Mouse (Mus musculus) stomach, postnatal 0 days (tissue): ENCODE data around the gene Palm. TPM values are rescaled to one million over a fixed set of nuclear protein-coding genes. Genes with fewer than 3 reads are reported as not detected.

Experiments
- ATAC-seq: fragments of 200-750 bp; cut with Nextera tagmentation; 2 replicates; pipeline ENCODE4 v1.8.0; 2017; ENCODE audit not compliant: low FRiP score, low TSS enrichment
- DNase-seq: peaks from one replicate; pipeline ENCODE4 v3.0.0-alpha.2; 2016; ENCODE audit warnings: low spot score
- H3K27ac ChIP-seq: fragments of 300-500 bp; sonication (generic); replicated peaks from 2 replicates; pipeline ENCODE4 v1.5.1; 2014; ENCODE audit warnings: mild to moderate bottlenecking, control low read depth
- H3K27me3 ChIP-seq: fragments of 300-500 bp; sonication (generic); 2 replicates; pipeline ENCODE4 v1.6.1; 2014; ENCODE audit warnings: low read length; ENCODE audit not compliant: control insufficient read depth, insufficient read depth
- H3K36me3 ChIP-seq: fragments of 300-500 bp; sonication (generic); 2 replicates; pipeline ENCODE4 v1.6.1; 2014; ENCODE audit warnings: low read length, mixed read lengths; ENCODE audit not compliant: control insufficient read depth, insufficient read depth
- H3K4me1 ChIP-seq: fragments of 300-500 bp; sonication (generic); replicated peaks from 2 replicates; pipeline ENCODE4 v1.6.1; 2014; ENCODE audit warnings: antibody characterized with exemption; ENCODE audit not compliant: control insufficient read depth, insufficient read depth
- H3K4me2 ChIP-seq: fragments of 300-500 bp; sonication (generic); replicated peaks from 2 replicates; pipeline ENCODE4 v1.6.1; 2014; ENCODE audit warnings: low read depth, mild to moderate bottlenecking, control low read depth, moderate library complexity
- H3K4me3 ChIP-seq: fragments of 300-500 bp; sonication (generic); 2 replicates; pipeline ENCODE4 v1.5.1; 2014; ENCODE audit warnings: low read depth, low read length, control low read depth
- H3K9ac ChIP-seq: fragments of 300-500 bp; sonication (generic); 2 replicates; pipeline ENCODE4 v1.6.1; 2014; ENCODE audit warnings: mild to moderate bottlenecking, low read length, control low read depth, mixed read lengths
- H3K9me3 ChIP-seq: fragments of 300-500 bp; sonication (generic); 2 replicates; pipeline ENCODE4 v1.6.1; 2016; ENCODE audit warnings: low read length; ENCODE audit not compliant: control insufficient read depth
- CTCF ChIP-seq: IDR thresholded peaks from 2 replicates; pipeline ENCODE4 v1.5.1; 2016; ENCODE audit warnings: antibody characterized with exemption, low read depth, mild to moderate bottlenecking, moderate library complexity
- EP300 ChIP-seq: optimal IDR thresholded peaks from 2 replicates; pipeline ENCODE3; 2016; ENCODE audit warnings: antibody characterized with exemption
- WGBS: fragments of 180-500 bp; shearing (Covaris S2); extraction: QIAGEN DNeasy Blood & Tissue Kit; methylation state at CpG from one replicate; pipeline ENCODE4 v1.1.7; 2014; 5-methylcytosine and 5-hydroxymethylcytosine counted together
- polyA plus RNA-seq: library from polyadenylated mRNA; unstranded; fragments of >200 nt; fragmentation: Nextera tagmentation; extraction: Ambion mirVana; gene quantifications from 2 replicates; pipeline ENCODE4 v1.2.1, GENCODE M21; 2015

Palm gene
- polyA plus RNA-seq, 1 experiment from 2014 or later, result 27.8 TPM

DNA sequence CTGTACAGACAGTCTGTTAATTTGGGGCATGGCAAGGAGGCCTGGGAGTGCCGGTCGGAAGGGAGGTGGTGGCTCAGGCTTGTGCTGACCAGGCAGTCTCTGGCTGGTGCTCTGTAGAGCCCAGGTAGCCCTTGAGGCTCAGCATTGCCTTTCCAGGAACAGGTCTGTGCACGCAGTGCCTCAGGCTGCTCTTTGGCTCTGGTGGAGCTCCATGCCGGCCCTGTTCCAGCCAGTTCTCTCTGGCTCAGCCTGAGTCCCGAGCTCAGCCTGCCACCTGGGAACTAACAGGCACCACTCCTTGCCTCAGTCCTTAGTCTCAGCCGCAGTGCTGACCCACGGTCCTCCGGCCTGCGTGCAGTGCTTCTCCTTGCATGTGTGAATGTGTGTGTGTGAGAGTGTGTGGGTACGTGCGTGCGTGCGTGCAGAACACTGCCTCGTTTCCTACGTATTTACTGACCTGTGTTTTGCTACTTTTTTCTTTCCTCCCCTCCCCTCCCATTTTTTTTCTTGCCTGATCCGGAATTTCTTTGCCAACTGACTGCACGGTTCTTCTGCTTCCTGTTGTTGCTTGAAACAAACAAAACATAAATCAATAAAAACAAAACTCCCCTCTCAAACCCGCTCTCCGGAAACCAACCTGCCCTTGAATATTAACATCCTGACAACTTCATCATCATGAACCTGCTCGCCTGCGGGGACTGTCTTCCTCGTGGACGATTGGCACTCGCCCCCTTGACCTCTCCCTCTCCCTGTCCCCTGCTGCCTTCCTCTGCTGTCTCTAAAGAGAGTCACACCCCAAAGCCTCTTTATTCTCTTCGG is 68.1 kb downstream of the Palm start:
- ATAC-seq (no peak), DNase-seq (no peak)
- no peaks in the 10 kb centered on the region for H3K9me3 ChIP-seq
- H3K4me1 ChIP-seq, result peaks cover 16% of the 10 kb centered on the region
- H3K4me3 ChIP-seq, result no peak overlapping the region
- no peak overlapping the region for H3K4me2 ChIP-seq
- no peak for TF ChIP-seq EP300
- TF ChIP-seq CTCF, result no peak
- no peak overlapping the region for H3K27ac ChIP-seq
- H3K9ac ChIP-seq, result no peak overlapping the region
- peaks cover 44% of the 10 kb centered on the region for H3K36me3 ChIP-seq
- no peaks in the 10 kb centered on the region for H3K27me3 ChIP-seq
- 63% methylated on average over 25 of the region's 25 CpGs for WGBS

DNA sequence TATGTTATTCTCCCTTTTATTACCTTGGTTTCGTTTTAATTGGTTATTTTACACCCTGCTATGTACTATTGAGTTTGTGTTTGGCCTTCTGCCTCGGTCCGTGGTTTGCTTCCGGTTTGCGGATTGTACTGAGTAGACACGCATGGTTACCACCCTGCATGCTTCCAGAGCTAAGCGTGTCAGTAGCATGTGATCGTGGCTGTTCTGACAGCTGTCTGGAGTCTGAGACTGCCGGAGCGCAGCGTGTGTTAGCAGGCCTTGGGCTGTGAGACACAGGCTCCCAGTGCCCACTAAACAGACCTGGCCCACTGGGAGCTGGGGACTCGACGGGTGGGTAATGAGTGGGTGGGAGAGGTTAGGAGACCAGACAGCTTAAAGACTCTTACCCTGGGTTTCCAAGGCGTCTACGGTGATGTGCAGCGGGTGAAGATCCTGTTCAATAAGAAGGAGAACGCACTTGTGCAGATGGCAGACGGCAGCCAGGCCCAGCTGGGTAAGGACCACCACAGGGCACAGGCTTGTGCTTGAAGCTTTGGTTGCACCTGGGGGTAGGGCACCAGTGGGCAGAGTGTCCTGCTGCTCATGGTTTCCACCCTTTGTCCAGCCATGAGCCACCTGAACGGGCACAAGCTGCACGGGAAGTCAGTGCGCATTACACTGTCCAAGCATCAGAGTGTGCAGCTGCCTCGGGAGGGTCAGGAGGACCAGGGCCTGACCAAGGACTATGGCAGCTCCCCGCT is 68.8 kb downstream of the Palm start:
- 86% methylated on average over 23 of the region's 23 CpGs for WGBS
- H3K9ac ChIP-seq, result no peak overlapping the region
- TF ChIP-seq EP300, result no peak
- no peak for TF ChIP-seq CTCF
- H3K9me3 ChIP-seq, result no peaks in the 10 kb centered on the region
- H3K36me3 ChIP-seq, result peaks cover 41% of the 10 kb centered on the region
- no peak overlapping the region for H3K4me3 ChIP-seq
- no peak for DNase-seq
- no peak for ATAC-seq
- H3K4me2 ChIP-seq, result no peak overlapping the region
- H3K27me3 ChIP-seq, result no peaks in the 10 kb centered on the region
- H3K4me1 ChIP-seq, result peaks cover 14% of the 10 kb centered on the region
- no peak overlapping the region for H3K27ac ChIP-seq

DNA sequence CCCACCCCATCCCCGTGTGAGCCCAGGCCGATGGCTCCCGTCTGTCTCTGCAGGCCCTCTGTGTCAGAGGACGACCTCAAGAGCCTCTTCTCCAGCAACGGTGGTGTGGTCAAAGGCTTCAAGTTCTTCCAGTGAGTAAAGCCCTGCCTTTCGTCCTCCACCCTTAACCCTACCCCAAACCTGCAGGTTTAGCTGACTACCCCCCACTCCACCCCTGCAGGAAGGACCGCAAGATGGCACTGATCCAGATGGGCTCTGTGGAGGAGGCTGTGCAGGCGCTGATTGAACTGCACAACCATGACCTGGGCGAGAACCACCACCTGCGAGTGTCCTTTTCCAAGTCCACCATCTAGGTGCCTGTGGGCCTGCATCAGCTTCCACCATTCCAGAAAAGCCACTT is 69.6 kb downstream of the Palm start:
- WGBS, result 53% methylated on average over 10 of the region's 10 CpGs
- no peaks in the 10 kb centered on the region for H3K27me3 ChIP-seq

DNA sequence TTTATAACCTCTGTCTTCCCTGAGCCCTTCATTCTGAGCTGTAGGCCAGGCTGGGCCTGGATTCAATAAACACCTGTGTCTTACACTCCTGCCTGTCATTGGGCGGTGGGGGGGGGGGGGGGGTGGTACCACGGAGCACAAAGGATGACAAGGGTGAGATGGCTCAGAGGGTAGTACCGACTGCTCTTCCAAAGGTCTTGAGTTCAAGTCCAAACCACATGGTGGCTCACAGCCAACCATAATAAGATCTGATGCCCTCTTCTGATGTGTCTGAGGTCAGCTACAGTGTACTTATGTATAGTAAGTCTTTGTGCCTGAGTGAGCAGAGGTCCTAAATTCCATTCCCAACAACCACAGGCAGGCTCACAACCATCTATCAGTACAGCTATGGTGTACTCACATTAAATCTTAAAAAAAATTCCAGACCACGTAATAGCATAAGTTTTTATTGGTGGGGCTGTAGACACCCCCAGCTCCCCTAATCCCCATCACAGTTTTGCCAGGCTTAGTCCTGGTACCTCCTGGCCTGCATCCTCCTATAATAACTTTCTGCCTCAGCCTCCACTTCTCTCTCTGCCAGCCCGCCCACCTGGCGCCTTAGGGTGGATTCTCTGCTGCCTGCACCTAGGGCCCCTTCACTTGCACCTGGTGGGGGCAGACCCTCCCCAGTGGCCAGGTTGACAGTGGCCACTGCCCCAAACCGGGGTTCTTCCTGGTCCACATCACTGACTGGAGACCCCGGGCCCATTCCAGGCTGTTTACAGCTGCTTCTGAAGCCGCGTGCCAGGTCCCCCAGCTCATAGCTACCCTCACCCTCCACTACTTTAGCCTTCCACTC is 71.2 kb downstream of the Palm start:
- whole genome bisulfite sequencing, result 49% methylated on average over 9 of the region's 10 CpGs
- TF ChIP-seq EP300 (no peak), CTCF (no peak)

More for the DNA sequence above, 69.6 kb downstream of the Palm start:
- ATAC-seq (no peak), DNase-seq (no peak)
- no peak overlapping the region for H3K4me3 ChIP-seq
- no peaks in the 10 kb centered on the region for H3K9me3 ChIP-seq
- no peak overlapping the region for H3K9ac ChIP-seq
- TF ChIP-seq EP300 (no peak), CTCF (no peak)
- no peak overlapping the region for H3K27ac ChIP-seq
- peaks cover 8% of the 10 kb centered on the region for H3K4me1 ChIP-seq
- H3K36me3 ChIP-seq, result peaks cover 41% of the 10 kb centered on the region
- no peak overlapping the region for H3K4me2 ChIP-seq

DNA sequence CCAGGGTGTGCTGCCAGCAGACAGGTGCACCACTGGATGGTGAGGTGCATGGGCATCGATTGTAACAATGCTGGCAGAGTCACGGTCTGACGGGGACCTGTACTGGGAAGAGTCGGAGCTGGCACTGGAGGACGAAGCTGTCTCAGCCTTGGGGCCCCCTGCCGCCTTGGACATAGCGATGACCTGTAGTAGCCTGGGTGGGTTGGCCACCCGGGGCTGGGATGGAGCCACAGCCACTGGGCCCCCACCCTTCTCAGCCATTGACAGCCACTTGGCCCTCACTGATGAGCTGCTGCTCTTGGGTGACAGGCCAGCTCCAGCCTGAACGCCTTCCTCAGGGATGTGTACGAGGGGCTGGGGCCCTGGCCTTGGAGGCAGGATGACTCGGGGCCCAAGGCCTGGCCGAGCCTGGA is 71.8 kb downstream of the Palm start:
- Histone ChIP-seq H3K36me3 (peaks cover 29% of the 10 kb centered on the region), H3K27ac (no peak overlapping the region), H3K27me3 (no peaks in the 10 kb centered on the region), H3K4me2 (no peak overlapping the region), H3K9ac (no peak overlapping the region), H3K4me1 (no peaks in the 10 kb centered on the region), H3K9me3 (no peaks in the 10 kb centered on the region), H3K4me3 (no peak overlapping the region)
- 48% methylated on average over 12 of the region's 12 CpGs for WGBS
- TF ChIP-seq EP300 (no peak), CTCF (no peak)
- DNase-seq (no peak), ATAC-seq (peak; percentile 16)

More for the DNA sequence above, 71.2 kb downstream of the Palm start:
- no peak for DNase-seq
- Histone ChIP-seq H3K27me3 (no peaks in the 10 kb centered on the region), H3K9me3 (no peaks in the 10 kb centered on the region), H3K4me3 (no peak overlapping the region), H3K4me2 (no peak overlapping the region), H3K9ac (no peak overlapping the region), H3K4me1 (no peaks in the 10 kb centered on the region), H3K36me3 (peaks cover 35% of the 10 kb centered on the region), H3K27ac (no peak overlapping the region)
- peak; percentile 28; the same call in 1 of the 2 replicates for ATAC-seq
